Mouse (Mus musculus) limb, embryonic 13.5 days (tissue): ENCODE measurements at regions not wholly inside any gene's neighbourhood (a gene's known extent, or its start where the extent isn't known, plus 50 kb on each side); places are given as distances from the start of the nearest gene placed in this dataset.

Source experiments
- ATAC-seq: fragments of 200-750 bp; cut with Nextera tagmentation; 2 replicates; pipeline ENCODE4 v1.8.0; 2017; ENCODE audit warnings: low read depth, moderate number of reproducible peaks, moderate TSS enrichment; ENCODE audit not compliant: low FRiP score
- H3K27ac ChIP-seq: fragments of 300-500 bp; sonication (generic); 2 replicates; pipeline ENCODE4 v1.5.1; 2015; ENCODE audit warnings: inconsistent platforms, mild to moderate bottlenecking, moderate library complexity
- H3K27me3 ChIP-seq: fragments of 300-500 bp; sonication (generic); 2 replicates; pipeline ENCODE4 v1.6.1; 2015; ENCODE audit warnings: mild to moderate bottlenecking, inconsistent platforms
- H3K36me3 ChIP-seq: fragments of 300-500 bp; sonication (generic); 2 replicates; pipeline ENCODE4 v1.6.1; 2015; ENCODE audit warnings: inconsistent platforms, mild to moderate bottlenecking, moderate library complexity
- H3K4me1 ChIP-seq: fragments of 300-500 bp; sonication (generic); 2 replicates; pipeline ENCODE4 v1.6.1; 2015; ENCODE audit warnings: inconsistent platforms
- H3K4me2 ChIP-seq: fragments of 300-500 bp; sonication (generic); replicated peaks from 2 replicates; pipeline ENCODE4 v1.6.1; 2015; ENCODE audit warnings: inconsistent platforms, mild to moderate bottlenecking, moderate library complexity
- H3K4me3 ChIP-seq: fragments of 300-500 bp; sonication (generic); 2 replicates; pipeline ENCODE4 v1.5.1; 2015; ENCODE audit warnings: moderate library complexity, mild to moderate bottlenecking, inconsistent platforms
- H3K9ac ChIP-seq: fragments of 300-500 bp; sonication (generic); 2 replicates; pipeline ENCODE4 v1.6.1; 2015; ENCODE audit warnings: mild to moderate bottlenecking, inconsistent platforms
- H3K9me3 ChIP-seq: fragments of 300-500 bp; sonication (generic); 2 replicates; pipeline ENCODE4 v1.6.1; 2016; ENCODE audit warnings: inconsistent platforms
- WGBS: fragments of 180-500 bp; shearing (Covaris S2); methylation state at CpG from one replicate; pipeline ENCODE4 v1.1.7; 2015; 5-methylcytosine and 5-hydroxymethylcytosine counted together

- no peak overlapping the region for H3K27ac ChIP-seq
- WGBS, result 88% methylated on average over 5 of the region's 5 CpGs
- ATAC-seq, result no peak
- no peaks in the 10 kb centered on the region for H3K36me3 ChIP-seq
- H3K9me3 ChIP-seq, result no peaks in the 10 kb centered on the region
- H3K4me2 ChIP-seq, result no peak overlapping the region
- no peaks in the 10 kb centered on the region for H3K27me3 ChIP-seq
- no peak overlapping the region for H3K4me3 ChIP-seq
- no peak overlapping the region for H3K9ac ChIP-seq
- H3K4me1 ChIP-seq, result peaks cover 38% of the 10 kb centered on the region
Observed at GRCm38 (mm10) chr4:105405728-105406127, 248.6 kb downstream of the Plpp3 start.

DNA sequence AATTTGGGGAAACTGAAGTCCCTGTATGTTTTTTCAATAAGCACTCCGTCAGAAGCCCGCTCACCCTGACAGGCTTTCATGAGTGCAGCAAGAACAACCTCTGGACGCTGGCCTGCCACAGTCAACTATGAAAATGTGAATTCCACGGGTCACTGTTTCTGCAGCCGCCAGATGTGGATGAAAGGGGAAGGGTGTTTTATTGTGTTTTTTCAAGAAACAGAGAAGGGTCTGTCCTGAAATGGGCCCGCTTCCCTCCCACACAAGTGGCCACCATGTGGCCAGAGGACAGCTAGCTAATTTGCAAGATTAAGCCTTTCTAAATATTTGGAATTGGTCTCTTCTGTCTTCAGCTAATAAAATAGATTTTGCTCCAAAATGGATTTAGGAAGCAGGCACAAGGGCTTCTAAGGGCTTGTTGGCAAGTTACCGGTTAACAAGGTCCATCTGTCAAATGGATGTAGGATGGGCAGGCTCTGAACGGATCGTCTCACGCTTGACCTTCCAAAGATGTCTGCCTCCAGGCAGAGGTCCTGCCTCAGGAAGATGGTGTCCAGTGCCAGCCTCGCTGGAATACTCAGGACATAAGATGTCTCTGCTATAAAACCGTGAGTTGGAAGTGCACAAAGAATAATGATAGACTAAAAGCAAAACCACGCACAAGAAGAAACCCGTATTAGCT lies 249.8 kb downstream of the Plpp3 start:
- H3K27ac ChIP-seq, result no peak overlapping the region
- WGBS, result 24% methylated on average over 14 of the region's 14 CpGs

DNA sequence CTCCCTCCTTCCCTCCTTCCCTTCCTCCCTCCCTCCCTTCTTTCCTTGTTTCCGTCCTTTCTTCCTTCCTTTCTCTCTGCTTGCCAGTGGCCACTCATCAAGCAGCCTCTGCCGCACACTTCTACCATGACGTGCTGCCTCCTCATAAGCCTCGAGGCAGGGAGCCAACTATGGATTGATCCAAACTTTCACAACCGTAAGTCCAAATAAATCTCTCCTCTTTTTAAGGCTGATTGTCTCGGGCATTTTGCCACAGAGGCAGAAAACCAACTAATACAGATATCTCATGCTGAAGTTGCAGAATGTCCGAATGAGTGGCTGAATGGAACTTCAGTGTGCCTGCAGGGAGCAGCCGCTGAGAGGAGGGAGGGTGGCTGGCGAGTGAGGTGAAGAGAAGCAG lies 251.7 kb downstream of the Plpp3 start:
- 79% methylated on average over 9 of the region's 9 CpGs for WGBS

More for the DNA sequence above, 249.8 kb downstream of the Plpp3 start:
- Histone ChIP-seq H3K9me3 (no peaks in the 10 kb centered on the region), H3K4me1 (peaks cover 38% of the 10 kb centered on the region), H3K4me3 (no peak overlapping the region), H3K4me2 (peak overlapping the region; percentile 28), H3K36me3 (no peaks in the 10 kb centered on the region), H3K27me3 (no peaks in the 10 kb centered on the region), H3K9ac (no peak overlapping the region)
- no peak for ATAC-seq

GRCm38 (mm10) chr4:105417166-105417565 lies 260.0 kb downstream of the Plpp3 start:
- Histone ChIP-seq H3K4me3 (no peak overlapping the region), H3K4me1 (no peaks in the 10 kb centered on the region), H3K27me3 (no peaks in the 10 kb centered on the region), H3K9ac (no peak overlapping the region), H3K27ac (no peak overlapping the region), H3K36me3 (no peaks in the 10 kb centered on the region), H3K4me2 (no peak overlapping the region), H3K9me3 (peaks cover 9% of the 10 kb centered on the region)
- WGBS, result 98% methylated on average over 3 of the region's 3 CpGs
- ATAC-seq, result no peak

More for the DNA sequence above, 251.7 kb downstream of the Plpp3 start:
- H3K27ac ChIP-seq, result no peak overlapping the region
- H3K4me2 ChIP-seq, result no peak overlapping the region
- no peaks in the 10 kb centered on the region for H3K36me3 ChIP-seq
- no peaks in the 10 kb centered on the region for H3K27me3 ChIP-seq
- H3K9me3 ChIP-seq, result no peaks in the 10 kb centered on the region
- H3K4me1 ChIP-seq, result peaks cover 28% of the 10 kb centered on the region
- no peak overlapping the region for H3K4me3 ChIP-seq
- H3K9ac ChIP-seq, result no peak overlapping the region
- ATAC-seq, result no peak

DNA sequence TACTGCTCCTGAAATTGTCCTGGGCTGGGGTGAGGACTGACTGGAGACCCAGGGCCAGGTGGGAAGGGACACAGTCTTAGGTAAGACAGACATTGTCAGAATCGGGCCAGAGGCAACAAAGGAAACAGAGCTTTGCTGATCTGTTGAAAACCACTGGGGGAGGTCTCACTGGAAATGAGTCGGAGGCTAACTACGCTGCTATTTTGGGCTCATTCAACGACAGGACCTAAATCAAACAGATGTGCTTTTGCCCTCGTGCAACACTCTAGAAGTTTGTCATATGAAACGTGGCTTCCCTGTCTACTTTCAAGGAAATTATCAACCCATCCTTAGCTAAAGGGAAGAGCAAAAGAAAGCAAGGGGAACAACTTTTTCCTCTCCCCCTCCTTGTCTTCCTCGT lies 265.3 kb downstream of the Plpp3 start:
- Histone ChIP-seq H3K4me3 (no peak overlapping the region), H3K36me3 (no peaks in the 10 kb centered on the region), H3K4me2 (no peak overlapping the region), H3K27me3 (no peaks in the 10 kb centered on the region), H3K4me1 (peaks cover 2% of the 10 kb centered on the region), H3K9me3 (no peaks in the 10 kb centered on the region), H3K9ac (no peak overlapping the region), H3K27ac (no peak overlapping the region)
- no peak for ATAC-seq
- 34% methylated on average over 7 of the region's 7 CpGs for WGBS

DNA sequence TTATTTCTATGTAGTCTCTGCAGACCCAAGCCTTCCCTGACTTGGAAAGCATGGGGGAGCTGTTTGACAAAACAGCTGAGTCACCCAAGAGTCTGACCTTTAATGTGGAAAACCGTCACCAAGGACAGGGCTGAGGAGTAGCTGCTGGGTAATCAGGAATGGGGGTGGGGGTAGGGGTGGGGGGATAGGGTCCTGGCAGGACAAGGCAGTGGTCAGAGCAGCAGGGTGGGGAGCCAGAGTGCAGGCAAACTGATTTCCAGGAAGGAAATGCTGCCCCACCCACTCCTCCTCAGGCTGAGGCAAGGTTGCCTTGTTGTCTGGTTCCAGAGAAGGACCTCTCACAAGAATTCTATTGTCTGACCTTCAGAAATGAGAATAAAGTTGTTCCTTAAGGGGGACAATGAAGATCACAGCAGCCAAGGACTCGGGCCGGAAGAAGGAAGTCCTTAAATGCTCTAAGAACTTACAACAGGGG lies 266.6 kb downstream of the Plpp3 start:
- H3K36me3 ChIP-seq, result no peaks in the 10 kb centered on the region
- H3K4me2 ChIP-seq, result no peak overlapping the region
- H3K27ac ChIP-seq, result no peak overlapping the region
- no peak for ATAC-seq
- no peaks in the 10 kb centered on the region for H3K9me3 ChIP-seq
- 68% methylated on average over 3 of the region's 3 CpGs for WGBS
- H3K4me3 ChIP-seq, result no peak overlapping the region
- H3K4me1 ChIP-seq, result peaks cover 14% of the 10 kb centered on the region
- no peaks in the 10 kb centered on the region for H3K27me3 ChIP-seq
- H3K9ac ChIP-seq, result no peak overlapping the region

- Histone ChIP-seq H3K9me3 (no peaks in the 10 kb centered on the region), H3K4me2 (no peak overlapping the region), H3K9ac (no peak overlapping the region), H3K27ac (no peak overlapping the region), H3K27me3 (no peaks in the 10 kb centered on the region), H3K4me3 (no peak overlapping the region), H3K36me3 (no peaks in the 10 kb centered on the region), H3K4me1 (peaks cover 20% of the 10 kb centered on the region)
- WGBS, result 82% methylated on average over 6 of the region's 6 CpGs
- no peak for ATAC-seq
Observed at GRCm38 (mm10) chr4:105425086-105425485, 267.9 kb downstream of the Plpp3 start.

DNA sequence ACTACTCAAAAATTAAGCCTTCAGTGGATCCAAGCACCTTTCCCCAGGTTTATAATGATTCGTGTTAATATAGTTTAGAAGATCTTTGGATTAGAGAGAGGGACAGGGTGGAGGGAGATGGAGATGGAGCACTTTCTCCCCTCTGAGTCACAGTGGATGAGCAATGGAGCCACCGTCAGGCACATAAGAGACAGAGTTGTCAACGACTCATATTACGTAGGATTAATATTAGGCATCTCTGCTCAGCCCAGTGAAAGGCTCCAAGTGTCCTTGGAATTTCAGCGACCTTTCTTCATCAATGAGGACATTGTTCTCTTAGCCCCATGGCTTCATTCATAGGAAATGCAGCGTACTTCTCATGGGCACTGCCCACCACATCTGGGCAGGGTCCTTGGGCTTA lies 270.4 kb downstream of the Plpp3 start:
- 0 out of 2 replicates have a peak overlapping the region, but pooled peaks have one; percentile 15 for H3K27ac ChIP-seq
- no peaks in the 10 kb centered on the region for H3K36me3 ChIP-seq
- H3K4me2 ChIP-seq, result no peak overlapping the region
- H3K27me3 ChIP-seq, result no peaks in the 10 kb centered on the region
- H3K4me1 ChIP-seq, result peaks cover 22% of the 10 kb centered on the region
- WGBS, result 76% methylated on average over 6 of the region's 6 CpGs
- no peaks in the 10 kb centered on the region for H3K9me3 ChIP-seq
- no peak overlapping the region for H3K4me3 ChIP-seq
- ATAC-seq, result no peak
- no peak overlapping the region for H3K9ac ChIP-seq

GRCm38 (mm10) chr4:105429381-105430100 lies 272.4 kb downstream of the Plpp3 start:
- H3K27ac ChIP-seq, result no peak overlapping the region
- H3K4me2 ChIP-seq, result no peak overlapping the region

GRCm38 (mm10) chr4:105432461-105432860 lies 275.3 kb downstream of the Plpp3 start:
- no peak for ATAC-seq
- Histone ChIP-seq H3K9ac (no peak overlapping the region), H3K4me1 (peaks cover 19% of the 10 kb centered on the region), H3K36me3 (no peaks in the 10 kb centered on the region), H3K27me3 (no peaks in the 10 kb centered on the region), H3K9me3 (no peaks in the 10 kb centered on the region), H3K4me3 (no peak overlapping the region), H3K4me2 (no peak overlapping the region), H3K27ac (no peak overlapping the region)
- 89% methylated on average over 4 of the region's 4 CpGs for WGBS

More at GRCm38 (mm10) chr4:105429381-105430100, 272.4 kb downstream of the Plpp3 start:
- Histone ChIP-seq H3K9ac (no peak overlapping the region), H3K27me3 (no peaks in the 10 kb centered on the region), H3K36me3 (no peaks in the 10 kb centered on the region), H3K4me1 (peaks cover 22% of the 10 kb centered on the region), H3K9me3 (no peaks in the 10 kb centered on the region), H3K4me3 (no peak overlapping the region)
- WGBS, result 73% methylated on average over 6 of the region's 6 CpGs
- ATAC-seq, result no peak

- no peak overlapping the region for H3K27ac ChIP-seq
- no peak for ATAC-seq
- H3K4me2 ChIP-seq, result no peak overlapping the region
- H3K36me3 ChIP-seq, result no peaks in the 10 kb centered on the region
- no peaks in the 10 kb centered on the region for H3K27me3 ChIP-seq
- no peaks in the 10 kb centered on the region for H3K4me1 ChIP-seq
- no peak overlapping the region for H3K9ac ChIP-seq
- no peak overlapping the region for H3K4me3 ChIP-seq
- H3K9me3 ChIP-seq, result no peaks in the 10 kb centered on the region
- WGBS, result 75% methylated on average over 5 of the region's 5 CpGs
Observed at GRCm38 (mm10) chr4:105437141-105437540, 280.0 kb downstream of the Plpp3 start.

DNA sequence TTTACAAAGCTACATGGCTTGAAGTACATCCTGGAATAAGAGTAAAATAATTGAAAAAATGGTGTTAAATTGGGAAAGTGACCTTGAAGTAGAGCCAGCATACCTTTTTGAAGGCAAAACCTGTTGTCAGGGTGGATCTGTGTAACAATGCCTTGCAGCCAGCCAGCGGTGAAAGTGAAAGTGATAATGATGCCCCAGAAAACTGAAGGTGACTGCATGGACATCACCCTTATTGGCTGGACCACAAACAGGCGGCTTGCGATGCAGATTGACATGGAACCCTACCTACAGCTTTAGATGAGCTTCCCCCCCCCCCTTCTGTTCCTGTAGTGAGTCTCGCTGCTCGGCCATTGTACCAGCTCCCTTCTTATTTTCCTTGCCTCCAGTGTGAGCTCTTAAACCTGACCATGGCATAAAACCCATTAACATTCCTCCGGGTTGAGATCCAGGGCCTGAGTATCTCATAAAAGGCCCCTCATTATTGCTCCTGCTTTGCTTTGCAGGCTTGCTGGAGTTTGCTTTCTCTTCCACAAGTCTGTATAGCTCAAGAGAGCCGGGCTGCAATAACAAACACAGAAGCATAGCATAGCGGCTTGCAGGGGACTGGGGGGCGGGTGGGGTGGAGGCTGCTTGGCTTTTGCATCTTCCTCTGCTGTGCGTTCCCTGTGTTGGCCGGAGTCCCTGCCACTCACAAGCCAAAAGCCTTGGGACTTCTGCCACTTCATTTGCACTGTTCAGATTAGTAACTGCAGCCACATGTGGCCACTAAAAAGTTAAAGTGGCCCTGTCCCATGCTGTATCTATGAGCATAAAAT lies 292.1 kb downstream of the Plpp3 start:
- no peak overlapping the region; the same call in 1 of the 2 replicates for H3K9ac ChIP-seq
- H3K27me3 ChIP-seq, result no peaks in the 10 kb centered on the region
- WGBS, result 28% methylated on average over 11 of the region's 11 CpGs
- no peaks in the 10 kb centered on the region for H3K36me3 ChIP-seq
- peak overlapping the region; percentile 3; the same call in 1 of the 2 replicates for H3K4me3 ChIP-seq
- peak overlapping the region; percentile 59; the same call in 1 of the 2 replicates for H3K27ac ChIP-seq
- peak; percentile 54 for ATAC-seq
- peaks cover 16% of the 10 kb centered on the region for H3K4me1 ChIP-seq
- H3K9me3 ChIP-seq, result no peaks in the 10 kb centered on the region
- H3K4me2 ChIP-seq, result peak overlapping the region; percentile 50
